Mouse (Mus musculus) kidney, adult 2 months (tissue): Measurements from ENCODE around the gene Lrrc3c.

Experiments
- CTCF ChIP-seq: fragments of 200-500 bp; conservative IDR thresholded peaks from 2 replicates; pipeline ENCODE4 v1.5.1; 2011; ENCODE audit warnings: low read depth, mild to moderate bottlenecking, control low read depth, low read length, moderate library complexity, mixed read lengths; ENCODE audit not compliant: insufficient read depth, insufficient read length
- POLR2A ChIP-seq: fragments of 200-500 bp; IDR thresholded peaks from one replicate; pipeline ENCODE4 v1.6.1; 2011; ENCODE audit warnings: low read depth, low read length, control low read depth

DNA sequence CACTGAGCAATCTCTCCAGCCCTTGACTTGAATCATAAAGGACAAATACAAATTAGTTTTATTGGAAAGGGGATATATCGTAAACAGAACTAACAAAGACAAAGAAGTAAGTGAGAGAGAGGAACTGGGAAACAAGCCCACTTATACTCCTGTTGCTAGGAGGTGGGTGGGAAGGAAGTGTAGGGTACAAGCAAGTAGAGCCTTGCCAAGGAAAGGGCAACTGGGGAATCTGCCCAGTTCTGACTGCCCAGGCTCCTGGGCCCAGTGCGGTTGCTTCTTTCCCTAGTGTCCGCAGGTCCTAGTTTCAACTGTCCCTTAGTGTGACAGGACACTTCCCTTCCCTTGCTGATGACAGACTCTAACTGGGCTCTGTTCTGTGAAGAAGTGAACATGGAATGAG, 30.6 kb downstream of the Lrrc3c start:
- TF ChIP-seq CTCF (no peak), POLR2A (no peak)
